Mouse (Mus musculus): ENCODE results near the gene Gm7849.
"Not testable (repeated sequence)": the region's sequence is repeated elsewhere in the genome, so short reads cannot be mapped to it uniquely, and the experiment has no call there.

- TF ChIP-seq CTCF (IDR thresholded peaks at IDR 0.05; ENCODE audit: control insufficient read depth, insufficient read depth, insufficient replicate concordance, low read depth, low read length); POLR2A (IDR thresholded peaks at IDR 0.05; ENCODE audit: control insufficient read depth, low read depth, low read length): not testable (repeated sequence)
Measured at GRCm38 (mm10) chr8:21456460-21456859, at the start of gene Gm7849.
